Mouse (Mus musculus) liver, embryonic 14.5 days (tissue): ENCODE data around the gene Rbbp8nl.

ENCODE experiments used
- CTCF ChIP-seq: IDR thresholded peaks from 2 replicates; pipeline ENCODE4 v1.5.1; 2016; ENCODE audit warnings: antibody characterized with exemption, low read depth, control low read depth
- EP300 ChIP-seq: IDR thresholded peaks from 2 replicates; pipeline ENCODE4 v1.6.1; 2016; ENCODE audit warnings: antibody characterized with exemption, low read depth

DNA sequence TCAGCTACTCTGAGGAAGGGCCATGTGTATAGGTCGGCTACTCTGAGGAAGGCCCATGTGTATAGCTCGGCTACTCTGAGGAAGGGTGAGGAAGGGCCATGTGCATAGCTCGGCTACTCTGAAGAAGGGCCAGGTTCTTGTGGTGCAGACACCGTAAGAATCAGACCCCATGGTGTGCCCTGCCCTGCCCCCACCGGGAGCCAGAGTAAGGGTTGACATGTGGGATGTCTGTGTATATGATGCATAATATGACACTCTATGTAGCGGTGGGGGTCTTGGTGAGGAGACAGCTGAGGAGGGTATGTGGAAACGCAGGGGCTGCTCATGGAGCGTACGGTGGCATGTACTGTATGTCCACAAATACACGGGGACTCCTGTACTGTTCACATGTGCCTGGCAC lies 20.4 kb downstream of the Rbbp8nl start:
- TF ChIP-seq CTCF (no peak), EP300 (no peak)
